Mouse (Mus musculus) adrenal gland, adult (tissue): ENCODE data around the gene Gpr3.
A peak's percentile ranks its signal among the peaks of the same experiment; 100 is the strongest.

ENCODE experiments used
- DNase-seq, 2 experiments: peaks; one replicate each; pipeline ENCODE4 v3.0.0; 2022 to 2023; ENCODE audit warnings: low spot score in 1 of 2; ENCODE audit not compliant: inconsistent age in 2 of 2

Gpr3 gene

DNA sequence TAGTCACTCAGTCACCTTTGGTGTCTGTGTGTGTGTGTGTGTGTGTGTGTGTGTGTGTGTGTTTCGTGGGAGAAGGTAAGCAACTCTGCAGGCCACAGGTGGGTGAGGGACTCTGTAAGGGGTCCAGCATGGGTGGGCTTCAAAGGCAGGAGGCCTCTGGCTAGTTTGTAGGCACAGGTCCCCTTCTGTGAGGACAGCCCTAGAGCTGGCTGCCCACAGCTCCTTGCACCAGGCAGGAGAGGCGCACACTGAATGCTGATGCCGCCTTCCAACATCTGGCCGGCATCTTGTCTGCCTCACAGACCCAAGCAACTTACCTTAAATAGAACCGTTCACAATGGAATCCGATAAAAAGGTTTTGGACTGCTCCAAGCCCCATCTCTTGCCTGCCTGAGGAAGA is 12.6 kb downstream of the Gpr3 start:
- no peak for DNase-seq

DNA sequence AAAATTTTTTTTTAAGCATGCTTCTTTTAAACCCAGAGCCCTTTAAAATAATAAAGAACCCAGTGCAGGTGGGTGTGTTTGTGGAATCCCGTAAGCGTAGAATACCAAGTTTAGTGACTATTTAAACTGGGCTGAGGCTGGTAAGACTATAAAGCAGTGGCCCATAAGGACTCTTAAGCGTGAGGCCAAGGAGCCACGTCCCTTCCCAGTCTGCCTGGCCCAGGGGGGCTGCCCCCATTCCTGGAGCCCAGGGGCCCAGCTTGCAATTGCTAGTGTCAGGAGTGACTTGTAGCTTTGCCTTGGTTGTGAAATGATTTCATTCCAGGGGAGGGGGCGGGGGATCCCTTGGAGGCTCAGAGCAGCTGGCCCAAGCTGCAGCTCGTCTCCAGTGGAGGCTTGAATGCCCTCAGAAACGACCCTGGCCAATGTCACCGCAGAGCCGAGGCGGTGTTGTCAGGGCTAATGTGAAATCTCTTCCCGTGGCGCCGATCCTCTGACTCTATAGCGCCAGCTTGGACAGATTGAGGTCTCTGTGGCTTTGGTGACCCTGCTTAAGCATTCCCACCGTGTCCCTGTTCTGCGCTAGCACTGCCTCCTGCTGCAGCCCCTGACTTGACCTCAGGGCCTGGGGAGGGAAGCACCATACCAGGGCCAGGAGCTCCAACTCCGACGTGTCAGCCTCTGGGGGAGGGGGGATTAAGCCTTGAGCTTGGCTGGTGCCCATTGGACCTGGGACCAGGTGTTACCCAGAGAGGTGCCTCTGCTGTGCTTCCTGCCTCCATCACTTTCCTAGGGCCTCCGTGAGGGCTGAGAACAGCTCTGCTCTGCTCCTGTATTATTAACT is 13.8 kb downstream of the Gpr3 start:
- DNase-seq, result peak in 1 of 2 experiments; percentile 66

DNA sequence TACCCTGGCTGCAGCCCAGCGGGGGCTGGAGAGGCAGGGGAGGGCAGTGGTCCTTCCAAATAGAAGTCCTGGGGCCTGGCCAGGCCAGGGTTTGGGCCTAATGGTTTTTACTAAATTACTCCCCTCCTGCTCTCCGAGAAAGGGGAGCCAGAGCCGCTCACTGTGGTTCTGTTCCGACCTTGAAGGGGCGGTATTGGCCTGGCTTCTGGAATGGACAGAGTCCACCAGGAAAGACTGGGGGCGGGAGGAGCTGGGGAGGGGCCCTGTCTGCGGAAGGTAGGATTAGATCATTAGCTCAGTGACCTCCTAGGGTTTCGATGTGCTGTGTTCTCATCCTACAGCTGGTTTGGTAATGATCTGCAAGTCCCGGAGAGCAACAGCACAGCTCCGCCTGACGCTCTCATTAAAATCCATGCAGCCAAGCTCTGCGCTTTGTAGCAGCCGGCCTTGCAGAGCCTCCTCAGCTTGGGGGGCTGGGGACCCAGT is 14.5 kb downstream of the Gpr3 start:
- peak; percentile 57 to 71 for DNase-seq

DNA sequence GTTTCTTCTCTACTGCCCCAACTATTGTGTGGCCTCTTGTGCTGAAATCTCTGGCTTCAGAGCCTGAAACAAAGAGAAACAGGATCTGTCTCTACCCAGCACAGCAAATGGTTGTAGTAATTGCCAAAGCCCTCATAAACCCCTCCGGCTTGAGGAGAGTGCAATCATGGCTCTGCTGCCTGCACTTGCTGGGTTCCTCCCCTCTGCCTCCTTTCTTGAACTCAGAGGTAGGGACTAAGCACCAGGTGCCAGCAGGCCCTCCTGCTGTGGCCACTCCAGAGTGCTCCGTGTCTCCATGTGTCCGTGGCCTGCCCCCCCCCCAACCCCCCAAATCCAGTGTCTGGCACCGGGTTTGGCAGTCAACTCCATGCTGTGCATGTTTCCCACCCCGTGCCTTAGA is 15.0 kb downstream of the Gpr3 start:
- no peak for DNase-seq

DNA sequence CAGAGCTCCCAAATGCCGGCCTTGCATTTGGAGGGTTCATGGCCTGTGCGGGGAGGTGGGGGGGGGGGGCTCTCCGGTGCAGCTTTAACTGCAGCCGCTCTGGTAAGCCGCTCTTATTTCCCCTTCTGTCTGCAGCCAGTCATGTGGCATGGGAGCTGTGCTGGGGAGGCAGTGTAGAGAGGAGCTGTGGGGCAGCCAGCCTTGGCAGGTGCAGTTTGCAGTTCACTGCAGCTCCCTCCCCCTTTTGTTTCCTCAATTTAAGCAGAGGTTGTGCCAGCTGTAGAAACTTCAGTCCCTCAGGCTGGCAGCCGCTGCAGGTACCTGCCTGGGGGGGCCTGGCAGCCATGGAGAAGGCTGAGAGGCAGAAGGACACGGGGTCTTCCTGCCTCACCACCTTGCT is 15.5 kb downstream of the Gpr3 start:
- no peak for DNase-seq

DNA sequence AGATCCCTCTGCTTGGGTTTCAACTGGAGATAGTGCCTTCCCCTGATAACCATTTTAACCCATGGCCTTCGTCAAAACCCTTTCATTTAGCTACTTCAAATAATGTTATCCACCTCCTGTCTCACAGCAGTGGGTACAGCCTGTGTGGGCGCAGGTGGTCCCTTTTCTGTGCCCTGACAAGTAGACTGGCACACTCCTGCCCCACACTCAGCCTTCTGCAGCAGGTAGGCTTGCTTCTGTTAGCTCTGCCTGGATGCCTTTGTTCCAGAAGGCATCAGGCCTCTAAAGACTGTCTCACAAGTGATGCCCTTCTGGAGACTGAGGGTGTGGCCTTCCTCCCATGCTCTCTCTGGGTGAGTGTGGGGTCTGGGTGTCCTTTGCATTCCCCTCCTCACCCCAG is 16.2 kb downstream of the Gpr3 start:
- no peak for DNase-seq

DNA sequence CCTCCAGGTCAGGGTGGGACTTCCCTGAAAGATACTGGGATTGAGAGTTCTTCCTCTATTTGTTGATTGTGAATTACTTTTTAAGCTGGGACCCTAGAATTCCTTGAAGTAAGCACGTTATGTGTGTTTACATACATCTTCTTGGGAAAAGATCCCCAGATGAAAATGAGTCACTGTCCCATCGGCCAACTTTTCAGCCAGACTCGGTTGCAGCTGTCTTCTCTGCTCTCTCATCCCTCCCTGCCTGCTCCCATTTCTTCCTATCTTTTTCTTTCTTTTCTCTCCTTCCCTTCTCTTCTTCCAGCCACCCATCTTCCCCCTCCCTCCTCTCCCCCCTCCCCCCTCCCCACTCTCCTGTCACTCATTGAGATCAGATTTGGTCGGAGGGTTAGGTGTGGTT is 17.3 kb downstream of the Gpr3 start:
- DNase-seq, result no peak

DNA sequence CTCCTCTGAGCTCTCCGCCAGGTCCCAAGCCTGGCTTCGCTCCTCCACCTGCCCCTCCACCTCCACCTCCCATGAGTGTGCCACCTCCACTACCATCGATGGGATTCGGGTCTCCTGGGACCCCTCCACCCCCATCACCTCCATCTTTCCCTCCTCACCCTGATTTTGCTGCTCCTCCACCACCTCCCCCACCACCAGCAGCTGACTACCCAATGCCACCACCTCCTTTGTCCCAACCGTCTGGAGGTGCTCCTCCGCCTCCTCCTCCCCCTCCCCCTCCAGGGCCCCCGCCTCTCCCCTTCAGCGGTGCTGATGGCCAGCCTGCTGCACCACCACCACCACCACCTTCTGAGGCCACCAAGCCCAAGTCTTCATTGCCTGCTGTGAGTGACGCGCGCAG is 17.9 kb downstream of the Gpr3 start:
- DNase-seq, result no peak

DNA sequence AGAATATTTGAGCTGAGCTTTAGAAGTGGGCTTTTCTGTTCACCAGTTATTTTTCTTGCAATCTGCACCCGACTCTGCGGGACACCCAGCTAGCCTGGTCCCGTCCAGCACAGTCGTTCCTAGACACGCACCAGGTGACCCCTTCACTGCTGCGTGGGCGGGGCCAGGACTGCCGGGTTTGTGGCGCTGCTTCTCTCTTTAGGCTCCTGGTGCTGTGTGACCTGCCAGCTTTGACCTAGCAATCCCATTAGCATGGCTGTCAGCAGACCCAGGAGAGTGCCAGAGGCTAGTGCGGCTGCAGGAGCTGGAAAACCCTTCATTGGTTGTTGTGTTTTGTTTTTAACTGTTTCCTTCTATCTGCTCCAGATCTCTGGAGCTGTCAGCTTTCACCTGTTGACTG is 22.9 kb downstream of the Gpr3 start:
- DNase-seq, result no peak

DNA sequence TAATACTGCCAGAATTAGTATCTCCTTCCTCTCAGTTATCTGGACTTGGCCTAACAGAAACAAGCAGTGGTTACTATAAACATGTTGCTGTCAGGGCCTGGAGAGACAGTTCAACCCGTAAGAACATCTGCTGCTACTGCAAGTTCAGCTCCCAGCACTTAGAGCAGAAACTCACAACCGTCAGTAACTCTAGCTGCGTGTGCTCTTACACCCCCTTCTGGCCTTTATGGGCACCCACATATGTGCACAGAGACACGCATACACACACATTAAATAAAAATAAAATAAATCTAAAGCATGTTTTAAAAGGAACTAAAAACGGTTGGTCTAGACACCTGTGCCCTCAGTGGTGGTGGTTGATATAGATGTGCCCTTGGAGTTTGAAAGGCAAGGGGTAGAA is 25.5 kb downstream of the Gpr3 start:
- no peak for DNase-seq

DNA sequence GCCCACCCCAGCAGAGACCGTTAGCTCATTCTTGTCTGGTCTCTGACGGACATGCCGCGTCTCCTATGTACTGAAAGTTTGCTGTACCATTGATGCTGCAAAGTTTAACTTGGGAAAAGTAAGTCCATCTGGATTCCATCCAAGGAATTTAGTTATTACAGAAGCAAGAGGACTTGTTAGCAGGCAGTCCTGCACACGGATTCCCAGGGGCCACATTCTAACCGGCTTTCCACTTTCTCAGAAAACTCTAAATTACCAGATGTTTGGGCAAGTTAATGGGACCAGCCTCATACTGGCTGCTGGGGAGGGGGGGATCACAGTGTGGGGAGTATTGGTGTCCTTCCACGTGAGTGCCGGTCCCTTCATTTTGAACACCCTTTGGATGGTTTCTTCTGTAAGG is 26.4 kb downstream of the Gpr3 start:
- DNase-seq, result no peak

DNA sequence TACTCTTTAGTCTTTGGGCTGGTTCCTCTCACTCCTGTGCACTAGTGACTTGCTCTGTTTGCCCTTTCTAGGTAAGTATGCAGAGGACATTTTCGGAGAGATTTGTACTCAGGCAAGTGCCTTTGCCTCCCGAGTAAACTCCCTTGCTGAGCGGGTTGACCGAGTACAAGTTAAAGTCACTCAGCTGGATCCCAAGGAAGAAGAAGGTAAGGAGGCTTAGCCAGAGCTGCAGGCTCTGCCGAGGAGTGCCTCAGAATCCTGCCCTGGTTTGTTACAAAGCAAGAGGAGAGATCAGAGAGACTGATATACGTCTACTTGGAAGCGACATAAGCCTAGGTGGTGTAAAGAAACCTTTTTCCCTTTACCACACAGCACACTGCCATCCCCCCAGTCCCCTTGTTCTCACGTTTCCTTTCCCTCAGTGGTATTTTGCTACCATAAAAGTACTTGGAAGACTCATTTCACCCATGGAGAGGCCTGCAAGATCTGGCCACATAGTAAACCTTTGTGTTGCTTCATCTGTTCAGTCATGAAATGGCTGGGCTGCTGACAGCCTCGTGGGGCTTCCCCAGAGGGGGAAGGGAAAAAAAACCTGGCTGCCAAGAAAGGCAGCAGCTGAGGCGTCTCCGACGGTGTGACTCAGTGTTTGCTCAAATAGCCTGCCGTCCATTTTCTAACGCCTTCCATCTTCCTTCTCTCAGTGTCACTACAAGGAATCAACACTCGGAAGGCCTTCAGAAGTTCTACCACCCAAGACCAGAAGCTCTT is 27.3 kb downstream of the Gpr3 start:
- DNase-seq, result peak in 1 of 2 experiments; percentile 69

DNA sequence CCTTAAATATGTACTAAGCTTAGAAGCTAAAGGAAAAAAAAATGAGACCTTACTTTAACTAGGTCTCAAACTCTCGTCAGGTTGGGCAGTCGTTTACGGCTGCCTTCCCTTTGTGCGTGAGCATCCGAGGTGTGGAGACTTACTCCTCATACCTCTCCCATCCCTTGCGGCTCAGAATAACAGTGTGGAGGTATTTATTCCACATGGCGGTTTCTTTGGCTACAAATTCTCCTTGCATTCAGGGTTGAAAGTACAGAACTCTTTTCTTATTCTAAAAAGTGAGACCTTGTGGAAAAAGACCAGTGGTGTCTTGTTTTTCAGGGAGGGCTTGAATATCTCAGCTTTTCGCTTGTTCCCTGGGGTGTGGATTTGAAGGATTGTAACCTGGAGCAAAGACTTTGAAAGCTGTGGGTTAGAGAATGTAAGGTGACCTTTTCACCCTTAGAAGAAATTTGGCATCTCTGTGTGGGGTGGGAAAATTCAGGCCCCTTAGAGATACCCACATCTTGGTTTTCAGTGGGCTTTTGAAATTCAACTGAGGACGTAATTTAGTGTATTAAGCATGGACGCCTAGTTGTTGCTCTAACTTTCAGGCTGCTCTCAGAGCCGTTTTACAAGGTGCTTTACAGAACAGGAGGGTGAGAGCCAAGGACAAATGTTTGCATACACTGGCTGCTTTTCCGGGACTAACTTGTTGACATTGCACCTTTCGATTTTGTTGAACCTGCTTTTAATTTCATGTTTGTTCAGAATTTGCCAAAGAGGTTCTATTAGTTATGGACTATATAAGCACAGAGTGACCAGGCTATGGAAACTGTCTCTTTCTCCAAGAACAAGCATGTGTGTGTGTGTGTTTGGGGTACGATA is 28.1 kb downstream of the Gpr3 start:
- no peak for DNase-seq

DNA sequence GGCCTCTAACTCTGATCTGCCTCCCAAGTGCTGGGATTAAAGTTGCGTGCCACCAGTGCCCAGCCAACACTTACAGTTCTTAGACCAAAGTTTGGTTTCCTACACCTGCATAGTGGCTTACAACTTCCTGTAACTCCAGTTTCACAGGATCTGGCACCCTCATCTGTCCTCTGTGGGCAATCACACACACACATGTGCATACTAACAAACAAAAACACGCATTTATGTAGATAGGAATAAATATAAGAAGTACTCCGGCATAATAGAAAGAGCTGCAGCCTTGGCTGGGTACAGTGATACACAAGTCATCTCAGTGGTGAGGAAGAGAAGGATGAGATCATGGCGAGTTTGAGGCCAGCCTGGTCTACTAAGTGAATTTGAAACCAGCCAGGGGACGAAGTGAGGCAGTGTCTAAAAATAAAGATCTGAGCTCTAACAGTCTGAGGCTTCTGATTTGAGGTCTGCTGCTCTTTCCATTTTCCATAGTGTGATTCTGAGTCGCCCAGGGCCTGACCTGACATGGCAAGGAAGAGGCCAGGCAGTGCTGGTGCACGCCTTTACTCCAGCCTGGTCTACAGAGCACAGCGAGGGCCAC is 29.8 kb downstream of the Gpr3 start:
- DNase-seq, result no peak

DNA sequence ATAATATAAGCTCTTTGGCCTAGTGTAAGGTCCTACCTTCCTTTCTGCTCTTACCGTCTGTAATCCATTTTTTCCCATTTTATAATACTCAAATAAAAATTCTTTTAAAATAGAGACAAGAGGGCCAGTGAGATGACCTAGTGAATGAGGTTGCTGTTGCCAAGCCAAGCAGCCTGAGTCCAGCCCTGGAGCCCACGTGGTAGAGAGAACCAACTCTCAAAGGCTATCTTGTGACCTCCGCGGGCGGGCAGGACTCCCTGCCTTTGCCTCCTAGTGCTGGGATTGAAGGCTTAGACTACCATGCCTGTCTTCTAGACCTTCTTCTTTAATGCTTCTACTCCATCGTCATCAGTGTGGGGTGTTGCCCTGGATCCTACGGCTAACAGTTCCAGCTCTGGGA is 33.1 kb downstream of the Gpr3 start:
- DNase-seq, result no peak

DNA sequence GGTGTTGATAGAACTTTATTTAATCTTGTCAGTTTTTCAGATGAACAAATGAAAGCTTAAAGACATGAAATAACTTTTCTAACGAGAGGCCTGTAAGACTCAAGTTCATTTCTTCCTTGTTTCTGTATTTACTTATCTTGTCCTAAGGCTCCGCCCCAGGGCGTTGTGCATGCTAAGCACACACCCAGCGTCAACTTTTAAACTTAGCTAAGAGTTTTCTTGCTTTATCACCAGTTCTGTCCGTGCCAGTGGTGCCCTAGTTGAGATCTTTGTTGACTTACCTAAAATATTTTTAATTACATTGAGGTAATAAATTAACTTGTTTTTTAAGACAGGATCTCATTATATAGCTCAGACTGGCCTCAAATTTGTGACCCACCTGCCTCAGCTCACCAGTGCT is 34.0 kb downstream of the Gpr3 start:
- no peak for DNase-seq

DNA sequence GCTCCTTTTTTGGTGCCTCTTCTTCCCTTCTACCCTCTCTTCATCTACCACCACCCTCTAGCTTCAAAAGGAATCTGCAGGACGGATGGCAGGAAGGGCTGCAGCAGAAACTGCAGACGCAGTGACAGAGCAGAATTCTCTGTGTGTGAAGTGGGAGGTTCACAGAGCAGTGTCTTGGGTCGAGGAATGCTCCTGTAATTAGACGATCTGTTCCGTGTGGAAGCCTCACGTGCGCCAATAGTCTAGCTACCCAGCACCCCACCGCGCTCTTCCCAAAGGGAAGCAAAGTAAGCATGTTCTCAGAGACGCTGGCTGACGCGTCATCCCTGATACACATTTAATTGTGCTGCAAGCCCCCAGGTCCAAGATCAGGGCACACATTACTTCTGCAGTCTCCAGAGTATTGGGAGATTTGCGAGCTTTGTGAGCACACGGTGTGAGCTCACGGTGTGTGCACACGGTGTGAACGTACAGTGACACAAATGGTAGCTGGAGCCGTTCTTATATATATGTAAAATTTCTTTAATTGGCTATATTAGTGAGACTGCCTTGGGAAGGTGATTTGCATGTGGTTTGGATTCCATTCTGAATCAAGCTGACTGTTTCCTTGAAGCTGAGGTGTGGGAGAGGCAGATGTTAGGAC is 35.5 kb downstream of the Gpr3 start:
- DNase-seq, result no peak

DNA sequence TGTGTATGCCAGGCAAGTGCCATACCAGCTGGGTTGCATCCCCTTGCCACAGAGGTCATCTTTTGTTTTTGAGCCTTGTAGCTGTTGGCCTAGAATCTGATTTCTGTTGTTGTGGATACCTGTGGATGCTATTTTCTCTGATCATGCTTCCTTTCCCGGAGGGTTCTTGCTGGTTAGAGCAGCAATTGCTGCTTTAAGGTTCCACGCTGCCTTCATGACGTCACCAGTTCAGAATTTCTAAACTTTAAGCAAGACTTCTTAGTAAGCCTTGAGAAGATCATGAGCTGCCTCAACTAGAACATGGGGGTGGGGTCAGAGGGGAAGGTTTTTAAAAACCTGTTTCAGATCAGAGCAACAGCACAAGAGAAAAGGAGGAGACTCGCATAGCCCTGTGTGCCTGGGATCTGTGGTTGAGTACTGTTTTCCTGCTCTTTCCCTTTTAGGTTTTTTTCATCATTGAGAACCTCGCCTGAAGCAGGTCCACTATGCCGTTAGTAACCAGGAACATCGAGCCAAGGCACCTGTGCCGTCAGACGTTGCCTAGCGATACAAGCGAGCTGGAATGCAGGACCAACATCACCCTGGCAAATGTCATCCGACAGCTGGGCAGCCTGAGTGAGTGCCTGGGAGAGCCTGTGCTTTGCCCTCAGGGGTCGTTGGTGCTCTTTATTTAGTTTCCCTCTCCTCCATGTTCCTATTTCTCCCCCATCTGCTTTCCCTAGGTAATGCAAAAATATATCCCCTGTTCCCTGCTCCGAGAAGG is 36.2 kb downstream of the Gpr3 start:
- peak; percentile 43 to 61 for DNase-seq

DNA sequence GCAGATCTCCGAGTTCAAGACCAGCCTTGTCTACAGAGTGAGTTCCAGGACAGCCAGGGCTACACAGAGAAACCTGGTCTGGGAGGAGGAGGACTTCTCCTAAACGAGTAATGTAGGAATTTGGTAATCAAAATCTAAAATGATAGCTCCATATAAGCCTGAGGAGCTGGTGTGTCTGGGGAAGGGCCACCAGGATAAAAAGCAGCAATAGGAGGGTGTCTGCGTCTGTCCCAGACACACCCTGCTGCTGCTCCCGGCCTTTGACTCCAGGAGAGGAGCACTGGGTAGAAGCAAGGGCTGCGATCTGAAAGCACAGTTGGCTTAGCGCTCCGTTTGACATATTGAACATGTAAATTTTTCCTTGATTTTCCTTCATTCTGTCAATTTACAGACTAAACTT is 37.1 kb downstream of the Gpr3 start:
- no peak for DNase-seq

DNA sequence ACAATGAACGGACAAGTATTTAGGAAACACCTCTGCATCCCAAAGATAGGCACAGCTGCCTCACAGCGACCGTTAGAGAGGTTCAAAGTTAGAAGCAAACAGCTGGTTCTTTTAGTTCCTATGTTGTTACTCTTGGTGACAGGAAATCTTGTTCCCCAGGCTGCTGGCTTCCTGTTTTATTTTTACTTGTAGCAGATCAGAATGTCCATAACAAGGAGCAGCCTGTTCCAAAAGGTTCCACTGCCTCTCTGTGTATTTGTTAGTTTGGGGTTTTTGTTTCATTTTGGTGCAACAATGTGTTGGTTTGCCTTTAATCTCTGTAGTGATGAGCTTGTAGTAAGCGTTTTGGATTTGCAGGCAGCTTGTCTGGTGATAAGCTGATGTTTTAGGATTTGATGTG is 38.0 kb downstream of the Gpr3 start:
- DNase-seq, result no peak
